Mouse (Mus musculus): ENCODE results near the gene Adprh. TPM values are rescaled to one million over a fixed set of nuclear protein-coding genes. Genes with fewer than 3 reads are reported as not detected.

Adprh gene
- total RNA-seq, 2 experiments from 2014 or later: 32.4 to 33.1 TPM

GRCm38 (mm10) chr16:38443721-38444464 lies 8.6 kb downstream of the Adprh start:
- DNase-seq: no peak

DNA sequence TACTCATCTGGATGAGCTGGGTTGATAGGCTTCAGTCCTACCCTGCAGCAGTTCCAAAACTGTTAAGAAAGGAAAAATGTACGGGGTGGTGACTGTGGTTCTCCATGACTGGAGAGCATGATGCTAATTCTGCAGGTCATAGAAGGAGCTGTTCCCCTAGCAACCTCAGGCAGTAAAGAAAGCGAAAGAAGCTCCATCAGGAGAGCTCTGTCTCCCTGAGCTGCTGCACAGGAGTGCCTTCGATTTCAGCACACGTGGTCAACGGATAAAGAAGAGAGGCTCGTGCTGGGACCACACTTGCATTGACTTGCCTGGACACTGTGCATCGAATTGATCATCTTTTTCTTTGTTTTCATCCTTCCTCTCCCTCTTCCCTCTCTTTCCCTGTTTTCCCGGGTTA lies 10.3 kb downstream of the Adprh start:
- DNase-seq: no peak

DNA sequence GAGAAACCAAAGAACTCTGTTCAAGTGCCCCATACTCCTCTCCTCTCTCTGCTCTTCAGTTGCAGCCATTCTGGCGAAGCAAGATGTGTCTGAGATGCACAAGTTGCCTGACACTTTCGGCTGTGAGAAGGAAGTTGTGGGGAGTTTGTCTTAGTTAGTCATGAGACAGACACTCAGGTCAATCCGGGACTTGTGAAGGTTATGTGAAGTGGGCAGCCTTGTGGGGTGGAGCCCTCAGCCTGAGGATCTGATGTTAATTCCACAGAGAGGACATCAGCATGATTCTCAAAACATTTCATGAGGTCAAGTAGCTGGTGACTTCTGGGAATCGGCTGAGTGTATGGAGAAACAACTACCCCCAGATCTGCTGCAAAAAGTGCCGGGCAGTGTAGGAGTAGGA lies 10.9 kb downstream of the Adprh start:
- no peak for DNase-seq

- no peak for DNase-seq
These were observed 12.1 kb downstream of the Adprh start for GRCm38 (mm10) chr16:38440403-38440802.

GRCm38 (mm10) chr16:38439190-38439589 lies 13.3 kb downstream of the Adprh start:
- DNase-seq: no peak

DNA sequence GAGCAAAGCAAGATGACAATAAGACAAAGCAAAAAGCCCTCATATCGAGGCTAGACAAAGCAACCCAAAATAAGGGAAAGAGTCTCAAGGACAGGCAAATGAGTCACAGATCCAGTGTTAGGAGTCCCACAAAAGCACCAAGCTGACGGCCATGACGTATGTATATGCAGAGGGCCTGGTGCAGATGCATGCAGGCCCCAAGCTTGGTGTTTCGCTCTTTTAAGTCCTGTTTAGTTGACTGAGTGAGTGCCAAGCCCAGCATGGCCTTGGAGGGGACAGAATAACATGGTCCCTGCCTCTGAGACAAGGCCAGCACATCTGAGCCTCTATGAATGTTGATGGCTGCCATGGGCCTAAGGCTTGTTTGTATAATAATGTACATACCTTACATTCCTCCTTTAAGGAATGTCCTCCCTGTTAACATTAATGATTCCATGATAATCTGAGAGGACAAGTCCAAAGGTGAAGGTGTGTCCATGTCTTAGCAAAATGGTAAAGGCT lies 18.2 kb downstream of the Adprh start:
- DNase-seq: no peak

GRCm38 (mm10) chr16:38433514-38433913 lies 19.0 kb downstream of the Adprh start:
- no peak for DNase-seq

- DNase-seq: no peak
These were observed 19.7 kb downstream of the Adprh start, which contains the start of gene Pla1a for GRCm38 (mm10) chr16:38432498-38433425. TSS of gene Pla1a (minus strand) at chr16:38433145.

GRCm38 (mm10) chr16:38431446-38432185 lies 20.9 kb downstream of the Adprh start:
- DNase-seq: no peak

DNA sequence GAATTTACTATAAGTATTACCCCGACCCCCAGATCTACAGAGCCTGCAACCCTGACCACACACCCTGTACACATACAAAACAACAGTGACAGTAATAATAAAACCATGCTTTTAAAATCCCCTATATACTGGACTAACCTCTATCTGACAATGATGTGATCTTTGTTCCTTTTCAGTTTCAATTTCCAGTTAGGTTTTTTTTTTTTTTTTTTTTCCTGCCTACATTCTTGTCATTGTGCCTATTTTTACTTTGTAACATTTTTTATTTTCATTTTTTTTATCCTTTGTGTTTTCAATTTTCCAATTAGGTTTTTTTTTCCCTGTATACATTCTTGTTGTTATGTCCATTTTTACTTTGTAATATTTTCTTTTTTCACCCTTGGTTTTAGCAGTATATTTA lies 26.7 kb downstream of the Adprh start:
- no peak for DNase-seq

GRCm38 (mm10) chr16:38425374-38425773 lies 27.1 kb downstream of the Adprh start:
- no peak for DNase-seq

- DNase-seq: no peak
These were observed 37.5 kb downstream of the Adprh start for GRCm38 (mm10) chr16:38414953-38415352.

DNA sequence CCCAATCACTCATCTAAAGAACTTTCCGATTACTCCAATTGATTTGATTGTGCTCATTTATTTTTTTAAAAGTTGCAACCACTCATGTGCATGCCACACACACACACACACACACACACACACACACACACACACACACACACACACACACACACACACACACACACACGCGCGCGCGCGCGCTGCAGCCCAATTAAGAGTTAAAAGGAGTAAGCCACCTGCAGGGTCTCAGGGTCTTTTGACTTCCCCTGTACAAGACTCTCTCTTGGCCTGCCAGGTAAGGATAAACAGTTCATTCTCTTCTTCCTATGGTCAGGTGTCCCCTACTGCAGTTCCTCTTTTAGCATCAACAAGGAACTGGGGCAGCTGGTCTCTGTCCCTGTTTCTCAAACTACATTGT lies 44.1 kb downstream of the Adprh start:
- no peak for DNase-seq

- no peak for DNase-seq
These were observed 44.9 kb downstream of the Adprh start for GRCm38 (mm10) chr16:38407584-38407983.

DNA sequence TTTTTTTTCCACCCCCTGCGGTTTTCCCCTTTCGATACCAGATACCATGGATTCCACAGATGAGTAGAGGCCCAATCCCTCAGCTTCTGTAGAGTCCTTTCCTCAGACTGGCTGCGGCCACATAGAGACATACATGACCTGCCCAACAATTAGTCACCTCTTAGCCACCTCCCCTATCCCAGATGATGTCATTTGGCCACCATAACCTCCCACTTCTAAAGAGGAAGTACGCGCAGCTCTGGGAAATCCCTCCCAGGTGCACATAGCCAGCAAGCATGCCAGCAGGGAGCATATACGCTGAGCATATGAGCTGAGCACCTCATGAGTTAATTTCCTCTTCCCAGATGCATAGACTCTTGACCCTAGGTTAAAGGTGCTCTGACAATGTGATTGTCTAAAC lies 45.8 kb downstream of the Adprh start:
- no peak for DNase-seq

DNA sequence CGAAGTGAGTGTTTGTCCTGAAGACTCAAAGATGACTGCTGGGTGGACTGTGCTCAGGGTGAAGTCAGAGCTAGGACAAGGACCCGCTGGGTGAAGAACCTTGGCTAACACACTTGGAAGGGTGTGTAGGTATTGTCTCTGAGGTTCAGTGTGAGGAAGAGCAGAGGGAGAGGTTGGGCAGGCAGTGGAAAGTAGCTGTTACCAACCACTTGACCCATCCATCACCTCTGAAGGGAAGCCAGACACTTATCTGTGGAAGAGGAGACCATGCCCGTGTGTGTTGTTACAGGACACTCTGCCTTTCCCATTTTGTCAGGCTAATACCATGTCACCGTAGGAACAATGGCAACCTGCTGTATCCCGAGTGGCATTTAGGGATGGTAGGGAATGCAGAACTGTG lies 46.2 kb downstream of the Adprh start:
- DNase-seq: no peak

GRCm38 (mm10) chr16:38403639-38404038 lies 48.9 kb downstream of the Adprh start:
- DNase-seq: no peak

DNA sequence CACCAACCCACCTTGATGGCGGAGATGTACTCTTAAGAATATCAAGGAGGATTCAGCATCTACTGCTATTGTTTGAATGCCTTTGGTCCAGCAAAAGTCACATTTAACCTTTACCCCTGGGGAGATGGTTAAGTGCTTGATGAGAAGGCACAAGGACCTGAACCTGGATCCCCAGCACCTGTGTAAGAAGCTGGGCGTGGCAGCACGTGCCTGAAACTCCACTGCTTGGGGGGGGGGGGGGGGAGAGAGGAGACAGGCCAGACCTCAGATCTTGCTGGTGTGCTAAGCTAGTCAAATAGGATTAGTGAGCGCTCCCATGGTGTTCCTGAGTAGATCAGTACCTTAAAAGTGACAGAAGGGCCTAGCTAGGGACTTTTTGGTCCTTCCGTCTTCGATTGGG lies 51.0 kb downstream of the Adprh start:
- DNase-seq: no peak

- no peak for DNase-seq
These were observed 52.1 kb downstream of the Adprh start for GRCm38 (mm10) chr16:38400311-38400960.

DNA sequence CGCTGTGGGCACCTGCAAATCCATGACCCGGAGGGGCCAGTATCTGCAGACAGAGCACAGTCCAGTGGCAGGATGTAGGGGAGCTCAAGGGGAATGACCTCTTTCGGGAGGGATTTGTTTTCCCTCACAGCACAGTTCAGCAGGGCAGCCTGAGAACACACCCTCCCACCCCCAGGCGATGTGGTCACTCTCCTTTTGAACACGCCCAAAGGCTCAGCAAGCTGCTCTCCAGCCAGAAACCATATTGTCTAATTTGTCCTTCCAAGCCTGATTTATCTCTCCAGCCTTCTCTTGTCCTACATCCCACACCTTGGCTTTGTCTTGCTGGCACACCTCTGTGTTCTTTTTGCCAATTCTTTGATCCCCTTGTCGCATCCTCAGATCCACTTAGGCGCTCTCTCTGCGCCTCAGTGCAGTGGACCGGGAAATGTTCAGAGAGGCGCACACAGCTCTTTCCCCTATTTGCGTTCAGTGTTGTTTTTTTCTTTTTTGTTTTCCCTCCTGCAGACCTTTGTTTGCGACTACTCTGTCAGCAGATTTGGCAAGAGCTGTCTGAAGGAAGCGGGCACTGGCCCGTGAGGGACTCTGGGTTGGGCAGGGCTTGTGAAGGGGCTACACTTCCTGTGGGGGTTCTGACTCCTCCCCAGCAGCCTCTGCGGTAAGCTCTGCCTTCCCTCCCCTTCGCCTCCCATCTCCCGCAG lies 52.8 kb downstream of the Adprh start:
- peak; percentile 36 for DNase-seq

- DNase-seq: no peak
These were observed 53.4 kb downstream of the Adprh start for GRCm38 (mm10) chr16:38399076-38399475.
